Mouse (Mus musculus): ENCODE results near the gene Tmem184a. TPM values are rescaled to one million over a fixed set of nuclear protein-coding genes. Genes with fewer than 3 reads are reported as not detected.

The Tmem184a gene
- total RNA-seq, 1 experiment, result 2.7 TPM

DNA sequence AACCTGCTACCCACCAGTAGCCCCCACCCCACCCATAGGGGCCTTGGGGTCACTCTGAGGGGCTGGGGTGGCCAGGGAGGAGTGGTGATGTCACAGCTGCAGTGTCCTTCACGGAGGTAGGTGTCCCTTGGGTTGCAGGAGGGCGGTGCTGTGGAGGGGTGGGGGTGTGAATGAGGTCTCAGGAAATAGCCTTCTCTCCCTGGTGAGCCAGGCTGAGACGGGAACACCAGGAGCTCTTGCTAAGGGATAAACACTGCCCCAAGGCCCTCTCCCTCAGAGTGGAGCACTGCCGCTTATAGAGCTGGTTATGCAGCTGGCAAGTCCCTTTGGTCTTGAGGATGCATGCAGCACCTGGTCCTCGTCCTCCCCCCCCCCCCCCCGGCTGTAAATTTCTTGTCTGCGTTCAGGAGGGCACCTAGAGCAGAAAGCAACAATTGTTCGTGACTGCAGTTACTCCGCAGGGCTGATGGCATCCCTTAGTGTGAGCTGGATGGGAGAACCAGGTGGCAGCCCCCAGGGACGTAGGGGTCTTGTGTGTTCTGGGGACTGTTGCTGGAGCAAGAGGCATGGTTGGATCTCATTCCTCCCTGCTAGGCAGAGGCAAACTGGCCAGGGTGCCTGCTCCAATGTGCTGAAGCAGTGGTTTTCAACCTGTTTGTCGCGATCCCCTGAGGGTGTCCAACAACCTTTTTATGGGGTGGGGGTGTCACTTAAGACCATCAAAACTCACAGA, 21.4 kb downstream of the Tmem184a start:
- peaks cover 21% of the 10 kb centered on the region for H3K36me3 ChIP-seq (ENCODE audit: control insufficient read depth, insufficient read depth, low read length, poor library complexity, severe bottlenecking)
- no peak for DNase-seq (ENCODE audit: low read depth, low spot score)
- H3K4me3 ChIP-seq (ENCODE audit: insufficient read depth in 1 of 2, low read depth in 1 of 2, low read length in 2 of 2, poor library complexity in 1 of 2, severe bottlenecking in 1 of 2), result no peak overlapping the region
- H3K27ac ChIP-seq (ENCODE audit: insufficient read depth, low read depth, low read length, poor library complexity, severe bottlenecking), result no peak overlapping the region
- H3K9ac ChIP-seq (ENCODE audit: insufficient read depth, low read depth, low read length, poor library complexity, severe bottlenecking), result no peak overlapping the region
- TF ChIP-seq CHD2 (IDR thresholded peaks at IDR 0.05; ENCODE audit: low read depth, low read length) (no peak), MAFK (IDR thresholded peaks at IDR 0.05; ENCODE audit: insufficient read depth, low read depth, low read length) (no peak), ZNF384 (IDR thresholded peaks at IDR 0.05; ENCODE audit: low read depth, low read length) (no peak), ZC3H11A (IDR thresholded peaks at IDR 0.05; ENCODE audit: borderline replicate concordance, low read depth, low read length) (no peak), HCFC1 (IDR thresholded peaks at IDR 0.05; ENCODE audit: borderline replicate concordance, insufficient read depth, low read length) (no peak)
- H3K4me1 ChIP-seq (ENCODE audit: control insufficient read depth in 2 of 2, insufficient read depth in 2 of 2, low read length in 2 of 2, poor library complexity in 1 of 2), result peaks cover 0 to 19% of the 10 kb centered on the region in 2 experiments; a peak in 1 of 4 replicates
- in situ Hi-C loops (cut with MboI; ENCODE audit: low sequenced_read_pairs in 2 of 2, unreplicated experiment in 2 of 2), result no loop called here
- H3K9me3 ChIP-seq (ENCODE audit: control insufficient read depth, insufficient read depth, low read depth, low read length), result no peaks in the 10 kb centered on the region

DNA sequence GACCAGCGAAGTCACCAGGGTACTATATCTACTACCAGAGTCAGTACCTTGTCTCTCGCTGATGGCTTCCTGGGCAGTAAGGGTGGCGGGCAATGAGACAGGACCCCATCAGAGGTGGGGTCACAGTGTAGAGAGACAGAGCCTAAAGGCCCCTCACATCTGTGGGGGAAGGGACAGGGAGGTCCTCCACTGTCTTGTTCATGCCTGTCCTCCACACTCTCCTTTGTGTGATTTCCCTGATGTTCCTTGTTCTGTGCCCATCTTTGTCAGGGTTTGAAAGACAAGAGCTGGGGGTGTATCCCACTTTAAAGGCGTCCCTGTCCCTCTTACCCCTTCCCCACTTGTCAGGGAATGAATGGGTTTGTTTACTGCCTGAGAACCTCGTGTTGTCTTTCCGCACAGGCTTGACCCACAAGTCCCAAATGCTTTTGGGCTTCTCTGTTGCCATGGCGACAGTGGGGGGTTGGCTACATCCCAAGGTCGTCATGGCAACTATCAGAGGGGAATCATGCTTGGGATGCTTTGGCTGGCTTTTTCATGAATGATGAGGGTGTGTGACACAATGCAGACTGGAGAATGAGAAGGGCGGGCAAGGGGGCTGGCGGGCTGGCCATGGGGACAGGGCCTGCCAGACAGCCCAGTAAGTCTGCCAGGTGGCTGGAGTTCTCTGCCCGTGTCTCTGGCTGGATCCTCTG, 22.1 kb downstream of the Tmem184a start:
- peaks cover 0 to 18% of the 10 kb centered on the region in 2 experiments; a peak in 1 of 4 replicates for H3K4me1 ChIP-seq (ENCODE audit: control insufficient read depth in 2 of 2, insufficient read depth in 2 of 2, low read length in 2 of 2, poor library complexity in 1 of 2)
- TF ChIP-seq ZNF384 (IDR thresholded peaks at IDR 0.05; ENCODE audit: low read depth, low read length) (no peak), HCFC1 (IDR thresholded peaks at IDR 0.05; ENCODE audit: borderline replicate concordance, insufficient read depth, low read length) (no peak), ZC3H11A (IDR thresholded peaks at IDR 0.05; ENCODE audit: borderline replicate concordance, low read depth, low read length) (no peak), MAFK (IDR thresholded peaks at IDR 0.05; ENCODE audit: insufficient read depth, low read depth, low read length) (no peak), CHD2 (IDR thresholded peaks at IDR 0.05; ENCODE audit: low read depth, low read length) (no peak)
- no peak for DNase-seq (ENCODE audit: low read depth, low spot score)
- in situ Hi-C loops (cut with MboI; ENCODE audit: low sequenced_read_pairs in 2 of 2, unreplicated experiment in 2 of 2), result no loop called here
- no peak overlapping the region for H3K4me3 ChIP-seq (ENCODE audit: insufficient read depth in 1 of 2, low read depth in 1 of 2, low read length in 2 of 2, poor library complexity in 1 of 2, severe bottlenecking in 1 of 2)
- no peak overlapping the region for H3K9ac ChIP-seq (ENCODE audit: insufficient read depth, low read depth, low read length, poor library complexity, severe bottlenecking)
- no peak overlapping the region for H3K27ac ChIP-seq (ENCODE audit: insufficient read depth, low read depth, low read length, poor library complexity, severe bottlenecking)
- no peaks in the 10 kb centered on the region for H3K9me3 ChIP-seq (ENCODE audit: control insufficient read depth, insufficient read depth, low read depth, low read length)
- H3K36me3 ChIP-seq (ENCODE audit: control insufficient read depth, insufficient read depth, low read length, poor library complexity, severe bottlenecking), result peaks cover 21% of the 10 kb centered on the region

DNA sequence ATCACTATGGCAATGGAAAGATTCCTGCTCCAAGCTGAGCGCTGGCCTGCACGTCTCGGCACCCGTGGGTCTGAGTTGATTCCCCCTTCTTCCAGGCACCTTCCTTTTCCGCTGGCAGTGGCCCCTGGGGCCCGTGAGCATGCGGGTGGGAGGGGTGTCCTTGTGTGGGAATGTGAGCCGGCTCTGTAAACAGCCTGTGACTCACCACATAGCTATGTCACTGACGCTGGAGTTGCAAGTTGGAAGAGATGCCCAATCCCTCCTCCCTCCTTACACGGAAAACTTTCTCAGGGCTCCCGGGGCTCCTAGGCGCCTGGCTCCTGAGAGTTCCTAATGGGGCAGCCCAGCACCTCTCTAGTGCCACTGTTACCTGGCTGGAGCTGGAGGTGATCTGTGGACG, 22.8 kb downstream of the Tmem184a start:
- in situ Hi-C loops (cut with MboI; ENCODE audit: low sequenced_read_pairs in 2 of 2, unreplicated experiment in 2 of 2), result no loop called here
- H3K9ac ChIP-seq (ENCODE audit: insufficient read depth, low read depth, low read length, poor library complexity, severe bottlenecking), result no peak overlapping the region
- peaks cover 19% of the 10 kb centered on the region for H3K36me3 ChIP-seq (ENCODE audit: control insufficient read depth, insufficient read depth, low read length, poor library complexity, severe bottlenecking)
- no peak for DNase-seq (ENCODE audit: low read depth, low spot score)
- H3K27ac ChIP-seq (ENCODE audit: insufficient read depth, low read depth, low read length, poor library complexity, severe bottlenecking), result no peak overlapping the region
- H3K4me1 ChIP-seq (ENCODE audit: control insufficient read depth in 2 of 2, insufficient read depth in 2 of 2, low read length in 2 of 2, poor library complexity in 1 of 2), result peaks cover 3 to 23% of the 10 kb centered on the region in 2 experiments; a peak in 1 of 4 replicates
- no peaks in the 10 kb centered on the region for H3K9me3 ChIP-seq (ENCODE audit: control insufficient read depth, insufficient read depth, low read depth, low read length)
- no peak overlapping the region for H3K4me3 ChIP-seq (ENCODE audit: insufficient read depth in 1 of 2, low read depth in 1 of 2, low read length in 2 of 2, poor library complexity in 1 of 2, severe bottlenecking in 1 of 2)
- TF ChIP-seq ZC3H11A (IDR thresholded peaks at IDR 0.05; ENCODE audit: borderline replicate concordance, low read depth, low read length), result no peak
- TF ChIP-seq HCFC1 (IDR thresholded peaks at IDR 0.05; ENCODE audit: borderline replicate concordance, insufficient read depth, low read length), result no peak
- TF ChIP-seq CHD2 (IDR thresholded peaks at IDR 0.05; ENCODE audit: low read depth, low read length), result no peak
- TF ChIP-seq MAFK (IDR thresholded peaks at IDR 0.05; ENCODE audit: insufficient read depth, low read depth, low read length), result no peak
- TF ChIP-seq ZNF384 (IDR thresholded peaks at IDR 0.05; ENCODE audit: low read depth, low read length), result no peak

GRCm38 (mm10) chr5:139796001-139796620, 23.6 kb downstream of the Tmem184a start:
- in situ Hi-C loops (cut with MboI; ENCODE audit: low sequenced_read_pairs in 2 of 2, unreplicated experiment in 2 of 2), result no loop called here

More at GRCm38 (mm10) chr5:139796001-139796620, 23.6 kb downstream of the Tmem184a start:
- Histone ChIP-seq H3K27ac (ENCODE audit: insufficient read depth, low read depth, low read length, poor library complexity, severe bottlenecking) (no peak overlapping the region), H3K9me3 (ENCODE audit: control insufficient read depth, insufficient read depth, low read depth, low read length) (no peaks in the 10 kb centered on the region), H3K36me3 (ENCODE audit: control insufficient read depth, insufficient read depth, low read length, poor library complexity, severe bottlenecking) (peaks cover 17% of the 10 kb centered on the region), H3K4me3 (ENCODE audit: insufficient read depth in 1 of 2, low read depth in 1 of 2, low read length in 2 of 2, poor library complexity in 1 of 2, severe bottlenecking in 1 of 2) (no peak overlapping the region), H3K9ac (ENCODE audit: insufficient read depth, low read depth, low read length, poor library complexity, severe bottlenecking) (no peak overlapping the region), H3K4me1 (ENCODE audit: control insufficient read depth in 2 of 2, insufficient read depth in 2 of 2, low read length in 2 of 2, poor library complexity in 1 of 2) (peaks cover 3 to 23% of the 10 kb centered on the region in 2 experiments; a peak in 1 of 4 replicates)
- TF ChIP-seq MAFK (IDR thresholded peaks at IDR 0.05; ENCODE audit: insufficient read depth, low read depth, low read length) (no peak), HCFC1 (IDR thresholded peaks at IDR 0.05; ENCODE audit: borderline replicate concordance, insufficient read depth, low read length) (no peak)
- no peak for DNase-seq (ENCODE audit: low read depth, low spot score)
